Mouse (Mus musculus) left cerebral cortex, adult 18-20 months (tissue): ENCODE results near the gene Apol6. TPM values are rescaled to one million over a fixed set of nuclear protein-coding genes. Genes with fewer than 3 reads are reported as not detected.
"Not testable (repeated sequence)": the region's sequence is repeated elsewhere in the genome, so short reads cannot be mapped to it uniquely, and the experiment has no call there.

Experiments
- DNase-seq, 2 experiments: peaks; one replicate each; pipeline ENCODE4 v3.0.0; 2021 to 2022; ENCODE audit warnings: low spot score in 2 of 2, mixed read lengths in 1 of 2
- total RNA-seq, 2 experiments: library from RNA; stranded (reverse); gene quantifications; 2 replicates each; pipeline ENCODE4 v1.2.3; 2021

The Apol6 gene
- total RNA-seq, 2 experiments from 2014 or later: 0.21 to 0.23 TPM

DNA sequence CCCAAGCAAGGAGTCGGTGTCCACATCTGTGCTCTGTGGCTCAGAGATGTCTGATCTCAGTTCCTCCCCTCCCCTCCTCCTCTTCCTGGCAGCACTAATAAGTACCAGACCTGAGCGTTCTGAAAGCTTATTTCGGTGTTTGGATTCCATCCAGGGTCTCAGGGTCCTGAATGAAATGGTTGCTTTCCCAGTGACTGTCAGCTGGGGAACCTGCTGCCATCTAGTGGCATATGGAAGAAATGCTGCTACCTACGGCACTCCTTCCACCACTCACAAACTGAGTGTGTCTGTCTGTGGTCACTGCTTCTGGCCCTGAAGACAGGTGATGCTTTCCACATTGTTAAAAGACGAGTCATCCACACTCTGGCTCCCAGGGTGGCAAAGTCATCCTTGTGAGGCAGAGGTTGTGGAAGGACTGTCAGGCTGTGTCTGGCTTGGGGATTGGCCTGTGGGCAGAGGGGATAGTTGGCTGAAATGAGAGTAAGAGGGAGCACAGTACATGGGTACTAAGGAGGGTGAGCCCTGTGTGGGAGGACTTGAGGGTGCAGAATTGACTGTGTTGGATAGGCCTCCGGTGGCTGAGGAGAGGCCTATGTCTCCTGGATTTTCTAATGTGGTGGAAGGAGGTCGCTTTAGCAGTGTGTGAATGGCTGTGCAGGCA is 15.1 kb upstream of the Apol6 start:
- DNase-seq: peak; percentile 45 to 51

GRCm38 (mm10) chr15:77031271-77031670 is 13.3 kb upstream of the Apol6 start:
- no peak for DNase-seq

DNA sequence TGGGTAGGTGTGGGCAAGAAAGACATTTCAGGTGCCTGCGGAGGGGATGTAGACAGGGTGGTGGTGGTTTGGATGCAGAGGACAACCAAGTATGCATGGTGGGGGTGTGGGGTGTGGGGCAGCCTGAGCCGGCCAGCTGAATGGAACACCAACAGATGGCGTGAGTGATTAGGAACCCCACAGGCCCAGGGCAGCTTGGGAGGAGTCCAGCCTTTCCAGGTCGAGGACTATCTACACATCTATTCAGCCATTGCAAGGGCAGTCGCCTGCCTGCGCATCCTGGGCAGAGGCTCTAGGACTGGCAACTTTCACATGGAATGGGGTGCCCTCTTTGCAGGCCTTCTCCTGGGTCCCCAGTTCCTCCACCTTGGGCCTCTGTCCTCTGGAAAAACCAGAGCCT is 10.0 kb upstream of the Apol6 start:
- DNase-seq: no peak

GRCm38 (mm10) chr15:77035643-77036042 is 8.9 kb upstream of the Apol6 start:
- no peak for DNase-seq

- peak; percentile 28 to 40 for DNase-seq
Measured at GRCm38 (mm10) chr15:77036320-77036988, 8.1 kb upstream of the Apol6 start.

DNA sequence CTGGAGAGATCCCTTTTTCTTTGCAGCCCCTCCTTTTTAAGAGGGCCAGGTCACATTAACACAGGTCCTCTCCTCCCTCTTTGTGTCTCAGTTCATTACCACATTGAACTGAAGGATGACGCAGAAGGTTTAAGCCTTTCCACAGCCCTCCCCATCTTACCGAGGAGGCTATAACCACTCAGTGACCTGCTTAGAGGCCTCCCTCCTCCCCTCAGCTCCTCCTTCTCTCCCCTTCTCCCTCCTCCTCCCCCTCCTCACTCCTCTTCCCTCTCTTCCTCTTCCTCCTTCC is 7.6 kb upstream of the Apol6 start:
- DNase-seq: no peak

DNA sequence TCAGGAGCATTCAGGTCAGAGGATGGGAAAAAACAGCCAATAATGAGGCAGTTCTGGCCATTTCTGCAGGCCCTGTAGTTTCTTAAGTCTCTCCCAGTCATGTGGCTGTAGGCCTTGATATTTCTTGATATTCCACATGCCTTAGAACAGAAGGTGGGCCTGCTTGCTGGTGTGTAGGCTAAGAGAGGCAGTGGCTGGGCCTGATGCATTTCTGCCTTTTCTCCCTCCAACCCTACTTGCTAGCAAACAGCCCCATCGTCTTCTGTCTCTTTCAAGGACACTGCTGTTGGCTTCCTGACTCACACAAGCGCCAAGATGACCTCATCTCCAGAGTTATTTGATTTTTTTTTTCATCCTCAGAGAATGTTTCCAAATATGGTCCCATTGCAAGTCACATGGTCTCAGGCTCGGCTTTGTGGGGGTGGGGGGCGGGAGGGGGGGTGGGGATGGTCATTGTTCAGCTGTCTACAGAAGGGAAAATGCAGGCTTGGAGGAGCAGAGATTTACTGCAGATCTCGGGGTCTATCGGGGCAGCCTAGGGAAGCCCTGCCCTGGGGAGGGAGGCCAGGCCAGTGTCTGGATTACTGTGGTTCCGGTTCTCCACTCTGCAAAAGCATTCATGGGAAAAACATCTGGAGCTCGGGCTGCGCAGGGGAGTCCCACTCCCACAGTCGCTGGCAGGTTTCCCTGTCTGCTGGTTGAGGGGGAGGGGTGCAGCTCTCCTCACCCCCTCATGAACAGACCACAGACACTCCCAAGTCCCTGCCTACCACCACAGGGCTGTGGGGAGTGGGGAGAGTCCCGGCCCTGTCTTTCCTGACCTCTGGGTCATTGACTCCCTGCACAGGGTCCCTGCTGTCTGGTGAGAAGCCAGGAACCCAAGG is 7.0 kb upstream of the Apol6 start:
- no peak for DNase-seq

- DNase-seq: no peak
Measured at GRCm38 (mm10) chr15:77039211-77039700, 5.3 kb upstream of the Apol6 start.

GRCm38 (mm10) chr15:77040784-77041183 is 3.7 kb upstream of the Apol6 start:
- no peak for DNase-seq

DNA sequence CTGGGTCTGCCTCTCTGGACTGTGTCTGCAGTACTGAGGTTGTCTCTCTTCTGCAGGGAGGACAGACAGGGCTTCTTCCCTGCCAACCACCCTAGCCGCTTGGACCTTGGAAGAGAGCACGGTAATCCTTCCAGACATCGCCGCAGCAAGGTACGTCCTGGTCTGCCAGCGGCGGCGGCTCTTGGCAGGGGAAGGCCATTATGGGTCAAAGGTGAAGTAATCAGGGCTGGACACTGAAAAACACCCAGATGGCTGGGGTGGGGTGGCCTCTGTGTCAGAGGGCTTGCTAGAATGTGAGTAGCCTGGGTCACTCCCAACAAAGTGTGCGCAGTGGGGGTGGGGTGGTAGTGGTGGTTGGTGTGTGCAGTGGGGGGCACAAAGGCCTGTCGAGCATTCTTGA is 1.1 kb downstream of the Apol6 start:
- no peak for DNase-seq

DNA sequence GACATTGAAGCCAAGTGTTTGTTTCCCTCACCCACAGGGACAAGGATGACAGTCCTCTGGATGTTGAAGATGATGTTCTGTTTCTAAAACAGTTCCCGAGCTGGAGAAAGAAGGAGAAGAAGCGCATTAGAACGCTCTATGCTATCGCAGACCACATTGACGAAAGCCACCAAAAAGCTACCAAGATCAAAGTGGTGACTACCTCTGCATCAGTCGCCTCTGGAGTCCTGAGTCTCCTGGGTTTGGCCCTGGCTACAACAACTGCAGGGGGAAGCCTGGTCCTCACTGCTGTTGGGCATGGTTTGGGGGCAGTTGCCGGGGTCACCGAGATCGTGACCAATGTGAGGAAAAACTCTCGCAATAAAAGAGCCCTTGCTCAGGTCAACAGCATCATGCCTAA is 6.0 kb downstream of the Apol6 start, which contains the start of gene Mb:
Gene Mb (minus strand): TSS at position 101 of the 400 bp plus-strand sequence.
- no peak for DNase-seq

DNA sequence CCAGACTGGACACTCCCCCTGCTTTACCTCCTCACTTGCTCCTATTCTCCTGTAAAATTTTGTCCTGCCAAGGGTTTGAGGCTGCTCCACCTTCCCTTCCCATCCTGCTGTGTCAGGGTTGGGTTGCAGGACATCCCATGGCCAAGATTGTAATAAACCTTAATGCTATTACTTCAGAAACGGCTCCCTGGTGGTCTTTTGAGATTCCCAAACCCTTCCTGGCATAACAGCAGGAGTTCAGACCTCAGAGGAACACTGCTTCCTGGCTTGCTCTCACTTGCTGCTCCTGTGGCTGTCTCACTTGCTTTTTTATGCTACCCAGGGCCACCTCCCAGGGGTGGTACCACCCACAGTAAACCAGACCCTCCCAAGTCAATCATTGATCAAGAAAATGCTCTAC is 7.6 kb downstream of the Apol6 start:
- no peak for DNase-seq

- DNase-seq: no peak
Measured at GRCm38 (mm10) chr15:77053021-77053420, 8.5 kb downstream of the Apol6 start.

GRCm38 (mm10) chr15:77054611-77055175 is 10.2 kb downstream of the Apol6 start:
- DNase-seq: no peak

GRCm38 (mm10) chr15:77056001-77056790 is 11.7 kb downstream of the Apol6 start:
- peak in 1 of 2 experiments; percentile 38 for DNase-seq

DNA sequence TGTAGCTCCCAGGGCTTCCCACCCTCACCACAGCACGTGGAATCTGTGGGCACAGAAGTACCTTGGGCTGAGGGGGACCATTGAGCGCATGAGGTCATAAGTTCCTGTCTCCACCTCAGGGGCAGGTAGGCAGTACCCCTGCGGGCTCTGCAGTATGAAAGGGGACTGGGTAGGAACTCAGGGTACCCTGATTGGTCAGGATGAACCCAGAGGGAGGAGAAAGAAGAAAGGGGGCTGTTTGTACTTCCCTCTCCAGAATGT is 12.2 kb downstream of the Apol6 start:
- DNase-seq: no peak

DNA sequence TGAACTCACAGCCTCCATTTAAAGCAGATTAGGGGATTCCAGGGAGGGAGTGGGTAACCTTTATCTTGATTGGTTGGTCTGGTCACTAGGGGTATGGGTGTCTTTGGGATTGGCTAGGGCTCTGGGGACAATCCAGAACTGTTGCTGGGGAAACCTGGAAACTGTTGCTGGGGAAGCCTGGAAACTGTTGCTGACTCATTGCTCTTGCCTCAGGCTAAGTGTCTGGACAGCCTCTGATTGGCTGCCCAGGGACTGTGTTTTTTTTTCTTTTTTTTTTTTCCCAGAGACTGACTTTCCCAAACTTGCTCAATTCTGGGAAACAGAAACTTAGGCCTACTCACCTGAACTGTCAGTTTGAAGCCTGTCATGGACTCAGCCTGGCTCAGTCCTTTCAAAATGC is 14.0 kb downstream of the Apol6 start:
- no peak for DNase-seq

DNA sequence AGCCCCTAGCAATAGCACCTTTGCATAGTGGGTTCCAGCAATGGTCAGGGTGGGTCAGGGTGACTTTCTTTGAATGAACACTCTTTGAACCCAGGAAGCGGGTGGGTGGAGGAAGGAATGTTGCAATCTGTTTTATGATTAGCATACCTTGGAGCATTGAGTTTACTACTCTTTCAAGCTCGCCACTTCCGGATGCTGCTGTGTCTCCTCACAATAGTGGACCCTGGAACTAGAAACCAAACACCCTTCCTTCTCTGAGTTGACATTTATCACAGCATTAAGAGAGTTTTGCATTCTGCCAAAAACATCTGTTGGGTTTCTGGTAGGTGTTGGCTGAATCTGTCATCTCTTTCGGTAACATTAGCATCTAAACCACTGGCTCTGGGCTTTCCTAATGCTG is 14.9 kb downstream of the Apol6 start:
- not testable (repeated sequence) for DNase-seq

- no peak for DNase-seq
Measured at GRCm38 (mm10) chr15:77062746-77063145, 18.2 kb downstream of the Apol6 start.

DNA sequence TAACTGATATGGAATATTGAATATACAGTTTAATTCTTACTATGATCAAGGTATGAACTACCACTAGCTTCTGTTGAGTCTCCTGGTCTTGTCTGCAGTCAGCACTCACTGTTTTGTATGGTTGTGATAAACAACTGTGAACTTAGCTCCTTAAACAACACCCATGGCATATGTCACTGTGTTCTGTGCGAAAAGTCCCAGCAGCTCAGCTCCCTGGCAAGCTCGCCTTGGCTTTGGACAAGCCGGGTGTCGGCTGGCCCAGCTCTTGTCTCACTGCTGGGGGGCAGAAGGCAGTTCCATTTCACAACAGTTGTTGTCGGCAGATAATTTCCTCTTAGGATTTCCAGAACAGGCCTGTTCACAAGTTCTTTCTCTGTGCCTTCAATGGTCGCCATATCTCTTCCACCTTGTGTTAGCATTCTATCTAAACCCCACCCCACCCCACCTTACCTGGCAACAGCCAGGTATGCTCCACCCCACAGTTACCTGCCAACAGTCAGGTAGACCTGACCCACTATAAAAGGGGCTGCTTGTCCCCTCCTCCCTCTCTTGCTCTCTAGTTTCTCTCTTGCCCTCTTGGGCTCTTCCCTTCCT is 20.8 kb downstream of the Apol6 start:
- DNase-seq: no peak

DNA sequence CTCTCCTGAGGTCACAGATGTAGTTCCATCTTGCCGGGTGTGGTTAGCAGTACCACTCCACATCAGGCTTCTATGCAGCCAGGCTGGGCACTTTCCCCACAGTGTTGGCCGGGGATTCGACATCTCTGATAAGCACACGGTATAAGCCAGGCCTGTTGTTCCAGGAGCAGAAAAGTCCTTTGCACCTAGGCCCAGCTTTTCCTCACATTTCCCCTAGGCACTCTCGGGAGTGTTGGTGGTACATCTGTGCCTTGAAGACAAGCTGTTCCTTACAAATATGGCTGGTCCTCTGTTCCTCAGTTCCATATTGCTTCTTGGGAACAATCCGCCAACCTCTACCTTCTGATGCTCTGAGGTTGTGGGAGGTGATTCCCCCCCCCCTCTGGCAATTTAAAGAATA is 21.7 kb downstream of the Apol6 start:
- DNase-seq: peak in 1 of 2 experiments; percentile 46
